Mouse (Mus musculus): ENCODE data around the gene Arf4. TPM values are rescaled to one million over a fixed set of nuclear protein-coding genes. Genes with fewer than 3 reads are reported as not detected.
"Not testable (repeated sequence)": the region's sequence is repeated elsewhere in the genome, so short reads cannot be mapped to it uniquely, and the experiment has no call there.

Gene Arf4
- total RNA-seq, 2 experiments from 2014 or later: 125 to 128 TPM

DNA sequence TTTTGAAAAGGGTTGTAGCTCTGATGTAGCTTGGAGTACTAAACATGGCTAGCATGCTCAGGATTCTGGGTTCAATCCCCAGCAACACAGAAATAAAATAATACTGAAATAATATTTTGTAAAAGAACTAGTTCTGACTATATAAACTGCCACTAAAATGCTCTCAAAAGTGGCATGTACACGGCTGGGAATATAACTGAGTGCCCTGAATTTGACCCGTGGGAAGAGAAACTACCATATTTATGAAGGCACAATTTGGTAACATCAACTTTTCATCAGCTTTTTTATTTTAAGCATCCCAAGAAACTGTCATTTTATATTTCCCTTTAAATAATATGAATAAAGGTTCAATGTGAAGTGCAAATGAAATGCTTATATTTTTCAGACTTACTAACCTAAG, 26.0 kb downstream of the Arf4 start:
- no peak for DNase-seq

DNA sequence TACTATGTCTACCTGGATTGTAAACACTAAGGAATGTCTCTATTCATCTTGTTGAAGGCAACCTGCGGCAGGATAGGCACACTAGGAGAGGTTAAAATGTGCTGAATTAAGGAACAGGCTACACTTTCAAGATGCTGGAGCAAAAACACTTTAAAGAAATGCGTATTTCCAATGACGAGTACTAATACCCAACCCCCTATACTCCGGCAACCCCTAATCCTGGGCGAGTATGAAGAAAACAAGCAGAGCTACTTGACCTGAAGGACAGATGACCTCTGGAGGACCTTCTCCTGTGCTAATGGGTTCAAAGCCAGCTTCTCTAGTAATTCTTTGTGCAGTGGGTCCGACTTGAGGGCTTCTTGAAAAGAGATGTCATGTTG, 30.1 kb downstream of the Arf4 start:
- no peak for DNase-seq

DNA sequence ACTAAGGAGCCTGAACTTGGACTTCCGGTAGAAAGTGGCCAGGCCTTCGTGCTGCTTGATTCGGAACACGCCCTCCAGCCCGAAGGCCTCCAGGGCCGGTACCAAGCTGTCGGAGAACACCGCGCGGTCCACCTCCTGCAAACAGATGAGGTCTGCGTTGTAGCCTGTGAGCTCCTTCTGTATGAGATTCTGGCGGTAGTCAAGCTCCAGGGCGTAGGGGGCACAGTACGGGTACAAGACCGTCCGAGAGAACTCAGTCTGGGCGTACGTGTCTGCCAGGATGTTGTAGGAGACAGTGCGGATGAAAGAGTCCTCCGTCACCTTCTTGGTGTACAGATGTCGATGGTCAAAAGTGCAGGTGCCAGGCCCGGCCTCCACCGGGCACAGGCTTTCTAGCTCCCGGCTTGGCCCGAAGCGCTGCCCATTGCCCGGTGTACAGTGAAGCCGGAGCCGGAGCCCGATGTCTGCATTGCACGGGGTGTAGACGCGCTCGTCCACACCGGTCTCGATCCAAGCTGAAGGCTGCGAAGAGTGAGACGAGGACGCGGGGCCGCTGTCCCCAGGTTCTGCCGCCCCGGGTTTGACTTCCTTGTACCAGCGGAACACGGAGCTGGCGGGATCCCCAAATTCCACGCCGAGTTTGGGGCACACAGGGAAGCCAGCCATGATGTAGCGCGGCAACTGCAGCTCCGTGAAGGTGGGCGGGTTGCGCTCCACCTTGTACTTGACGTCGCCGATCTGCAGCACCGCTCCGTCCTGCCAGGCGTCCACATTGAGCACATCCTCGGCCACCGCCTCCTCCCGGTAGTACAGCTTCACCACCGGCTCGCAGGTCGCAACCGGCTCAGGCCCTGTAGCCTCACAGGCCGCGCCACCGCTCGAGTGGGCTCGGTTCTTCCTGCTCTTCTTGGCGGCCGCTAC, 30.8 kb downstream of the Arf4 start:
- peak in 1 of 2 experiments; percentile 47 for DNase-seq

DNA sequence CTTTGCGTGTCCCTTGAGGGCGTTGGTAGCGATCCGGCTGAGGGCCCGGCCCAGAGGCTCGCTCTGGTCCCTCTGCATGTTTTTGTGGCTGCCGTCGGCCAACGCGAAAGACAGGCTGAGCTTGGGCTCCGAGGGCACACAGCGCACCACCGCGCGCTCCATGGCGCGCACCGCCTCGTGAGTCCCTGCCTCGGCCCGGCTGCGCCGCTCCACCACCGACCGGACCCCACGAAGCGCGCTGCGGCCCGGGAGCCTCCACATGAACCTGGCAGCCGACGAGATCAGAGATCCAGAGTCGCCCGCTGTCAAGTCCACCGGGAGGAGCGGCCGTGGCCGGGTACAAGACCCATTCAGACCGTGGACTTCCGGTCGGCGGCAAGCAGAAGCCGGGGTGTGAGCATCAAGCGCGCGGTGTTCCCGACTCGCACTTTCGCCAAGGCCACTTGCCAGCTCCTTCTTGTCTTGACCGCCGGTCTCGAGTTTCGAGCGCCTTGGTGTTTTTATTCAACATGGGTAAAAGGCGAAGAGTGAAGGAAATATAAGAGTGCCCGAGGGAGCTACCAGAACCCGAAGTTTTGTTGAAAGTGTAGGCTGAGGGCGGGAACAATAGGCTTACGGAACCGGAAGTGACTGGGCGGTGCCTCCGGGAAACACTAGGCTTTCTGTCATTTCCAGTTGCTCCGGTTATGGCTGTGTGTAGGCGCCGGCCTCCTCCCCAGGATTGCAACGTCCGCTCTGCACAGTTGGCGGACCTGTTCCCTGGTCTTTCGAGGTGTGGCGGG, 31.6 kb downstream of the Arf4 start, which contains the start of gene Pde12:
Gene Pde12, minus strand, starts transcription at position 592 of the 782 bp plus-strand sequence.
- DNase-seq: peak; percentile 92

DNA sequence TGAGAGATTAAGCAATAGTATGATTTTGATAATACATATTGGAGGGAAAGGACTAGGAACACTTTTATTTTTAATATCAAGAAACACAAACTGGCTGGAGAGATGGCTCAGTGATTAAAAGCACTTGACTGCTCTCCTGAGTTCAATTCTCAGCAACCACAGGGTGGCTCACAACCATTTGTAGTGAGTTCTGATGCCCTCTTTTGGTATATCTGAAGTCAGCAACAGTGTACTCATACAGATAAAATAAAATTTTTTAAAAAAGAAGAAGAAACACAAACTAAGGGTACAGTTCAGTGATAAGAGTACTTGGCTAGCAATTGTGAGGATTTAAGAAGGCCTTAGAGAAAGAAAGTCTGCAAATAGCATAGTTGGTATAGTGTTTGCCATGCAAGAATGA, 33.1 kb downstream of the Arf4 start:
- DNase-seq: no peak

DNA sequence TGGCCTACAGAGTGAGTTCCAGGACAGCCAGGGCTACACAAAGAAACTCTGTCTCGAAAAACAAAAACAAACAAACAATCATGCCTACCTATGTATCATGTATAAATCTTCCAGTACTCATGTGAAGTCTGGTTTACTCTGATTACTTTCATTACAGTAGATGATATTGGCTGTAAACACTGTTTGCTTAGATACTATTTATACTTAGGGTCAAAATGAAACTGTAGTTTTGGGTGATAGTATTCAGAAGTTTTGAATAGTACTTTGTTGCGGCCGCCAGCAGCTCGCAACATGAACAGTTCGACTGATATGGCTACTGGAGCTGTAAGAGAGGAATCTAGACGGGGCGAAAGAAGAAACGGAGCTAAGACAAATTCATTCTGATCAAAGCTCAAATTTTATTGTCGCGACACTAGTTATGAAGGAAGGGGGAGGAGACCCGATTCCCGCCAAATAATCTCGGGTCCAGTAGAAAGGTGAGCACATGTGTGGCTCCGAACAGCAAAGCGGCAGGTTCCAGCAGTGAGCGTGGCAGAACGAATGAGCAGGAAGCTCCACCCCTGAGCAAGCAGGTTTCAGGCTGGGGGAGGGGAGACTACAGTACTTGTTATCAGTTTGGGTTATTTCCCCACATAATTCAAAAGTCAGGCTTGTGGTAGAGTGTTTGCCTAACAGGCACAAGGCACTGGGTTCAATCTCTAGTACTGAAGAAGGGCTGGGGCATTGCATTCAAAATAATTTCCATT, 34.2 kb downstream of the Arf4 start:
- not testable (repeated sequence) for DNase-seq

DNA sequence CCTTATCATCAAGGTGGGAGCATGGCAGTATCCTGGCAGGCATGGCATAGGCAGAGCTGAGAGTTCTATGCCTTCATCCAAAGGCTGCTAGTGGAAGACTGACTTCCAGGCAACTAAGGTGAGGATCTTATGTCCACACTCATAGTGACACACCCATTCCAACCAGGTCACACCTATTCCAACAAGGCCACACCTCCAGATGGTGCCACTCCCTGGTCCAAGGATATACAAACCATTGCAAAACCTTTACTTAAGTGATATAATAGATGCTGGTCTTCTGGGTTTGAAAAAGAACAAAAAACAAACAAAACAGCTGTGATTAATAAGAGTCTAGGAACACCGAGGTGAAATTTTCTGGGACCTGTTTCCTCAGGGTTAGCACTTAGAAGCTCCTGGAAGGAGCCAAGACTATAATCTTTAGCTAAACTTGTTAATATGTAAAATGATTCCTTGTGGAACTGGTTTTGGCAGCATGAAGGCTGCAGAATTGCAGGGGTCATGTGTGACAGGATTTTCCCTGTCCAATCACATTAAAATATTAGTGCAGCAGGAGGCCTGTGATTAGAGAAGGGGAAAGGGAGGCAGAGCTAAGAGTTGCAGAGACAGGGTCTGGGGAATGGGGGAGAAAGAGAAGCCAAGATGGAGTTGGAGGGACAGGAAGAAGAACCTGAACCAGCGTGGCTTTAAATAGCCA, 36.7 kb downstream of the Arf4 start:
- not testable (repeated sequence) for DNase-seq

DNA sequence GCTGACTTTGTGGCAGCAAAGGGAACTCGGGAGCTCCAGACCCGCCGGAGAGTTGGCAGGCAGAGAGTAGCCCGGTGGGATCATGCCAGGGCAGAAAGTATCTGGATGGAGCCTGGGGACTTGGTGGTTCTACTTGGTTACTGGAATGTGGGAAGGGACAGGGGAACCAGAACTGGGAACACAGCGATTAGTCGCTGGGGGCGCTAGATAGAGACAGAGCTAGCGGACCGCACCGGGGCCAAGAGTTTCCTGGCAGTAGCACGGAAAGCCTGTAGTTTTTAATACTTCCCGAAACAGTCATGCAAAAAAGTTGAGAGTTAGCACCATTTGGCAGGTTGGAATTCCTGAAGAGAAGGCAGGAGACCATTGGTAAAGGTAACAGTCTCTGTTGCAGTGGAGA, 37.5 kb downstream of the Arf4 start:
- DNase-seq: no peak

DNA sequence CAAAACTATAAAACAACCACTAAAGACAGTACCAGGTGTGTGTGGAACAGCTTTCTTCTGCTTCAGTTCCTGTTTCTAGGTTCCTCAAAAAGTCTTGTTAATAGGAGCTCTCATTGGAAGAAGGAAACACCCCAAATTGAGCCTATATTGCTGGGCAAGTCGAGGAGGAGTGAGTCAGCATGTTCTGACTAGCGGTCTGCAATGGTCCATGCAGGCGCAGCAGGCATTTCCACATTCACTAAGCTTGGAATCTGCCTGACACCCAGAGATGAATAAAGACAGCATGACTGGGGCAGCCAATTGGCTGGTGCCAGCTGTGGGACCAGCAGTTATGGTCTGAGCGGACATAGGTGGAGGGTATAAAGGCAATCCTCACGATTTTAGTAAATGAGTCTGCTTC, 37.9 kb downstream of the Arf4 start:
- DNase-seq: no peak

DNA sequence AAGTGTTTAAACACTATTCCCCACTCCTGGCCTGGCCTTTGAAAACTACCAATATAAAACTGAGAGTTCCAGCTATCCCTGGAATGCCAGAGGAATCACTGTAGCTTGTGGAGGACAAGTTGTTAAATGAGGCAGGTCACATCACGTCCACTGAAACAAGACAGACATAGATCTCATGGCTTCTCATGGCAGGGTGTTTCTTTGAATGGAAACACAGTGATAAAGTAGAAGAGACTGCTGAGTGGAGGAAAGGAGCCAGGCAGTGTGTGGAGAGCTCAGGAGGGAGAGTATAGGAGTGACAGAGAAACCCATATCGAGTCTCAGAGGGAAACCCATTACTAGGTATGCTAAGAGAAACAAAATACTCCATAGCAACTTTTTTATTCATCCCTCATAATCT, 52.9 kb downstream of the Arf4 start:
- no peak for DNase-seq

DNA sequence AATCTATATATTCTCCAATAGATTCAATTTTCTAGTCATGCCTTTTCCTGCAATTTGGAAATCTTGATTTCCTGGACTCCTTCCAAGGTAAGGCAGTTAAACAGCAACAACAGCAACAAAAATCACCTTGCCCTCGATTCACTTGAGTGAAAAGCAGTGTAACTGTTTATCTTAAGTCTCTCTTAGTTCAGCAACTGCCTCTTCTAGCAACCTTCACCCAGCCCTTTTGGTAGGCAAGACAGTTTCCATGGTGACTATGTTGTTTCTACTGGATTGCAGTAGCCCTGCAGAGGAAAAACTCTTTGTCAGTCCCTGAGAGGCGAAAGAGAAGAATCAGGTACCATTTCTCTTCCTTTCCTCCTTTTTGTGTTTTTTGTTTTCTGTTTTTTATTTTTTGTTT, 53.5 kb downstream of the Arf4 start:
- DNase-seq: no peak

DNA sequence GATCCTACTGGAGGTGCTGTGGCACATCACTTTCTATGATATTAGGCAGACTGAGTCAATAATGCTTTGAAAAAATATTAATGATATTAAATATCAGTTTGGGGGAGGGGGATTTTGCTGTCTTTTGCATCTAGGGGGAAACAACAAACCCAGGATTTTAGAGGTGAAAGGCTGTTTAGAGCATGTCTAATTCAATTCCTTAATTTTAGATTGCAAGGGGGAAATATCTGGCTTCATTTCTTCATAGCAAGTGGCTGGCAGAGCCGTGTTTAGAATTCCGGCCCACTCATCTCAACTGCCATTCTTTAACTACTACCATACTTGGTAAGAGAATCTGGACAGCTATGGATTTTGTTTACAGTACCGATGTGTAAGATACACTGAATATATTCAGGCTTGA, 55.1 kb downstream of the Arf4 start, which contains the start of gene Dnah12:
Gene Dnah12, plus strand, starts transcription at position 301 of the 400 bp plus-strand sequence.
- DNase-seq: no peak

DNA sequence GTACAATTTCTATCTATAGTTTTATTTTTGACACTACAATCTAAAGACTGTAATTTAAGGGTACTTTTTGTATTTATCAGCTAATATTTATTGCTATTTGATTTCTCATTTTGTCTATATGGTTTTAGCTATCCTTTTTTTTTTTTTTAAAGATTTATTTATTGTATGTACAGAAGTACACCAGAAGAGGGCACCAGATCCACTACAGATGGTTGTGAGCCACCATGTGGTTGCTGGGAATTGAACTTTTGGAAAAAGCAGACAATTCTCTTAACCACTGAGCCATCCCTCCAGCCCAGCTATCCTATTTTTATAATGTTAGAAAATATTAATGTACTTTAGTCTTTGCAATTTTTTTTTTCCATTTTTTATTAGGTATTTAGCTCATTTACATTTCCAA, 60.0 kb downstream of the Arf4 start:
- no peak for DNase-seq

DNA sequence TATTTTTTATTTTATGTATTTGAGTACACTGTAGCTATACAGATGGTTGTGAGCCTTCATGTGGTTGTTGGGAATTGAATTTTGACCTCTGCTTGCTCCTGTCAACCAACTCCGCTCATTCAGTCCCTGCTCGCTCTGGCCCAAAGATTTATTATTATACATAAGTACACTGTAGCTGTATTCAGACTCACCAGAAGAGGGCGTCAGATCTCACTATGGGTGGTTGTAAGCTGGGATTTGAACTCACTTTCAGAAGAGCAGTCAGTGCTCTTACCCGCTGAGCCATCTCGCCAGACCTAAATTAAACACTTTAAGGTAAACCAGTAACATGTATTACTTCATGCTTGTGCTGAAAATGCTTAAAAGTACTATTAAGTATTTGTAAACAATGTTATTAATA, 67.4 kb downstream of the Arf4 start:
- not testable (repeated sequence) for DNase-seq

Small RNAs within 50 kb of the gene (microRNA-seq; reads per million reads assigned to microRNA genes)
- gene Mir7672: 0.42 to 1.8 reads per million in 2 experiments

Other genes with a start within 250 kb of the Arf4 start
- 100 to 1,000 TPM in 1 of 2 experiments, 10 to 100 TPM in 1; 99.2 to 104 TPM for gene Slmap, start 103.1 kb upstream of the Arf4 start, total RNA-seq (2021)
- gene Dennd6a, start 64.2 kb upstream of the Arf4 start, total RNA-seq (2021): 10 to 100 TPM; 30.6 to 31.2 TPM
- gene Pde12, start 31.8 kb downstream of the Arf4 start, total RNA-seq (2021): 1 to 10 TPM; 7.6 to 8.5 TPM
- gene Dnah12, start 55.2 kb downstream of the Arf4 start, total RNA-seq (2021): under 1 TPM; 0.20 to 0.30 TPM